Mouse (Mus musculus): Measurements from ENCODE around the gene Taf10. TPM values are rescaled to one million over a fixed set of nuclear protein-coding genes. Genes with fewer than 3 reads are reported as not detected.

The Taf10 gene
- total and polyA plus RNA-seq, 3 experiments = 233 to 350 TPM; not detected in 1

- Histone ChIP-seq H3K9me3 (replicated peaks; ENCODE audit: insufficient read depth, low read length) (no peaks in the 10 kb centered on the region), H3K27ac (ENCODE audit: control insufficient read depth, low read depth, low read length) (no peak overlapping the region), H3K79me2 (ENCODE audit: control insufficient read depth, insufficient read depth, low read length, poor library complexity) (peaks cover 35% of the 10 kb centered on the region), H3K27me3 (ENCODE audit: control insufficient read depth in 1 of 2, insufficient read depth in 2 of 2, low read length in 2 of 2) (no peaks in the 10 kb centered on the region), H3K9ac (ENCODE audit: control insufficient read depth, low read depth, low read length, poor library complexity, severe bottlenecking) (no peak overlapping the region), H3K4me3 (ENCODE audit: control insufficient read depth in 1 of 2, insufficient read depth in 1 of 2, low read depth in 2 of 2, low read length in 2 of 2) (no peak overlapping the region), H3K4me1 (ENCODE audit: control insufficient read depth in 1 of 2, insufficient read depth in 2 of 2, low read length in 2 of 2) (peaks cover 14 to 23% of the 10 kb centered on the region in 2 experiments), H3K36me3 (ENCODE audit: control insufficient read depth in 1 of 2, insufficient read depth in 2 of 2, low read length in 2 of 2) (peaks cover 4 to 22% of the 10 kb centered on the region in 2 experiments; a peak in 3 of 4 replicates)
- no peak for DNase-seq (ENCODE audit: low read depth, low spot score)
- TF ChIP-seq ZMIZ1 (IDR thresholded peaks at IDR 0.05; ENCODE audit: low read depth, low read length) = peak; percentile 59; the same call in 1 of the 2 replicates
- TF ChIP-seq ZNF384 (IDR thresholded peaks at IDR 0.05; ENCODE audit: low read depth, low read length) = no peak
- peak in 1 of 2 experiments; percentile 41; a peak in 1 of 4 replicates for TF ChIP-seq POLR2A (IDR thresholded peaks at IDR 0.05; ENCODE audit: control insufficient read depth in 1 of 2, insufficient read depth in 1 of 2, low read depth in 1 of 2, low read length in 2 of 2, poor library complexity in 1 of 2)
Measured at GRCm38 (mm10) chr7:105740089-105740795, 3.9 kb downstream of the Taf10 start.

DNA sequence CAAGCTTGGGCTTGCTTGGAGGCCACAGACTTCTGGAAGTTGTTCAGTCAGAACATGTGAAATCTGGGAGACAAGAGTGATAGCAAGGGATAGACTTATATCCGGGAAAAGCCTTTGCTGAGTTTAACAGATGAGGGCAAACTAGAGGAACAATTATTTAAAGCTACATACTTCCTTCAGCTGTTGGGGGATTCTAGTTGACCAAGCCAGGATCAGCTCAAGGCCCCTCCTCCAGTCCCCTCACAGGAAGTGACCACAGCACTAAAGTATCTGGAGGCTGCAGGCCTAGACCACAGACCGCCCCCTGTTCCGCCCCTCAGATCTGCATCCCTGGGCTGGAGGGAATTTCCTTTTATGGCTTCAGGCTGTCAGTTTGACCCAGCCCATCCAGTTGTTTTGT, 5.2 kb downstream of the Taf10 start:
- Histone ChIP-seq H3K4me3 (ENCODE audit: control insufficient read depth in 1 of 2, insufficient read depth in 1 of 2, low read depth in 2 of 2, low read length in 2 of 2) (peak overlapping the region in 1 of 2 experiments; percentile 11; a peak in 1 of 4 replicates), H3K9me3 (replicated peaks; ENCODE audit: insufficient read depth, low read length) (no peaks in the 10 kb centered on the region), H3K36me3 (ENCODE audit: control insufficient read depth in 1 of 2, insufficient read depth in 2 of 2, low read length in 2 of 2) (peaks cover 4 to 23% of the 10 kb centered on the region in 2 experiments; a peak in 3 of 4 replicates), H3K27me3 (ENCODE audit: control insufficient read depth in 1 of 2, insufficient read depth in 2 of 2, low read length in 2 of 2) (no peaks in the 10 kb centered on the region), H3K4me1 (ENCODE audit: control insufficient read depth in 1 of 2, insufficient read depth in 2 of 2, low read length in 2 of 2) (peaks cover 14 to 28% of the 10 kb centered on the region in 2 experiments), H3K27ac (ENCODE audit: control insufficient read depth, low read depth, low read length) (peak overlapping the region; percentile 17; the same call in 1 of the 2 replicates), H3K9ac (ENCODE audit: control insufficient read depth, low read depth, low read length, poor library complexity, severe bottlenecking) (peak overlapping the region; percentile 35), H3K79me2 (ENCODE audit: control insufficient read depth, insufficient read depth, low read length, poor library complexity) (peaks cover 44% of the 10 kb centered on the region)
- TF ChIP-seq MYB (IDR thresholded peaks at IDR 0.05; ENCODE audit: low read depth, low read length) (no peak), HCFC1 (IDR thresholded peaks at IDR 0.05; ENCODE audit: low read depth, low read length) (0 out of 2 replicates have a peak, but pooled peaks have one; percentile 4)
- DNase-seq (ENCODE audit: low read depth, low spot score) = peak; percentile 39

DNA sequence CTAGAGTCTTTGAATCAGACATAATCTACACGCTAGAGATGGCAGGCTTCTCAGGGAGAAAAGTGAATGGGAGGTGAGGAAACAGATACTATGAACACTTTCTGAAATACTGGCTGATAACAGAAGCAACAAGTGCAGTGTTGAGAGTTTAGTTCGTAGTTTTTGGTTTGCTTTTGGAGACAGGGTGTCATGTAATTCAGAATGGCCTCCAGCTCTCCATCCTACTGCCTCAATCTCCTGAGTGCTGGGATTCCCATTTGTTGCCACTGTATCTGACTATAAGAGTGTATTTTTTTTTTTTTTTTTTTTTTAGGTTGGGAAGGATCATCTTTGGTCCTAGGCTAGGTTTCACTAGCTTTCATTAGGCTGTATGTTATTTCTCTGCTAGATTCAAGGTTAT, 5.9 kb downstream of the Taf10 start:
- peaks cover 14 to 25% of the 10 kb centered on the region in 2 experiments for H3K4me1 ChIP-seq (ENCODE audit: control insufficient read depth in 1 of 2, insufficient read depth in 2 of 2, low read length in 2 of 2)
- peak overlapping the region; percentile 2 for H3K9ac ChIP-seq (ENCODE audit: control insufficient read depth, low read depth, low read length, poor library complexity, severe bottlenecking)
- no peaks in the 10 kb centered on the region for H3K9me3 ChIP-seq (replicated peaks; ENCODE audit: insufficient read depth, low read length)
- H3K4me3 ChIP-seq (ENCODE audit: control insufficient read depth in 1 of 2, insufficient read depth in 1 of 2, low read depth in 2 of 2, low read length in 2 of 2) = peak overlapping the region in 1 of 2 experiments; percentile 99; a peak in 1 of 4 replicates
- H3K27ac ChIP-seq (ENCODE audit: control insufficient read depth, low read depth, low read length) = peak overlapping the region; percentile 42
- peaks cover 4 to 23% of the 10 kb centered on the region in 2 experiments; a peak in 3 of 4 replicates for H3K36me3 ChIP-seq (ENCODE audit: control insufficient read depth in 1 of 2, insufficient read depth in 2 of 2, low read length in 2 of 2)
- DNase-seq (ENCODE audit: low read depth, low spot score) = peak; percentile 64
- TF ChIP-seq HCFC1 (IDR thresholded peaks at IDR 0.05; ENCODE audit: low read depth, low read length) (0 out of 2 replicates have a peak, but pooled peaks have one; percentile 4), MAZ (IDR thresholded peaks at IDR 0.05; ENCODE audit: low read depth, low read length) (no peak), SIN3A (IDR thresholded peaks at IDR 0.05; ENCODE audit: low read length) (peak; percentile 16; the same call in 1 of the 2 replicates)
- no peaks in the 10 kb centered on the region for H3K27me3 ChIP-seq (ENCODE audit: control insufficient read depth in 1 of 2, insufficient read depth in 2 of 2, low read length in 2 of 2)
- peaks cover 40% of the 10 kb centered on the region for H3K79me2 ChIP-seq (ENCODE audit: control insufficient read depth, insufficient read depth, low read length, poor library complexity)

All from MEL (cell line).